Comparison of ENCODE assay signal across 12 mouse cellular contexts in genomic region chr17:63683345-63683744, GRCm38 (mm10).
DNase-seq lines count a peak whose midpoint lies in the region; ATAC-seq and TF ChIP-seq lines count a peak whose summit lies in the region.
"Had no signal": no experiment of that assay in that cellular context is flagged by ENCODE, and none has a peak within 500 bp of the region (broad histone marks: within the 10 kb centered on the region; RNA-seq: fewer than 3 reads in every experiment).

No protein-coding gene starts in this region.

- no peaks in the 10 kb centered on the region for H3K4me1 ChIP-seq in forebrain, embryonic 14.5 days (ENCODE audit: control insufficient read depth, insufficient read depth, low read length)
- H3K4me1 ChIP-seq in forebrain, embryonic 13.5 days, result no peaks in the 10 kb centered on the region
- H3K4me1 ChIP-seq in lung, embryonic 14.5 days (ENCODE audit: insufficient read depth), result no peaks in the 10 kb centered on the region
- H3K4me1 ChIP-seq: forebrain, embryonic 12.5 days; heart, embryonic 15.5 days; midbrain, embryonic 10.5 days had no signal

- peak; percentile 12 for DNase-seq in forebrain, embryonic 14.5 days (ENCODE audit: low spot score)
- DNase-seq in lung, embryonic 14.5 days, result peak; percentile 26
- DNase-seq in lung, postnatal 36 days, result no peak
- no peak for DNase-seq in brain, embryonic 14.5 days (ENCODE audit: low read depth)
- peak; percentile 12 for DNase-seq in retina, postnatal 1 day
- DNase-seq in gastrocnemius, postnatal 4 days (ENCODE audit: low spot score in 2 of 2), result no peak
- DNase-seq: gastrocnemius, postnatal 25 days had no signal

- no peaks in the 10 kb centered on the region for H3K36me3 ChIP-seq in forebrain, embryonic 14.5 days (ENCODE audit: control insufficient read depth, insufficient read depth, low read length)
- H3K36me3 ChIP-seq in forebrain, embryonic 13.5 days (ENCODE audit: poor library complexity, severe bottlenecking), result no peaks in the 10 kb centered on the region
- no peaks in the 10 kb centered on the region for H3K36me3 ChIP-seq in lung, embryonic 14.5 days (ENCODE audit: insufficient read depth)
- H3K36me3 ChIP-seq: forebrain, embryonic 12.5 days; heart, embryonic 15.5 days; midbrain, embryonic 10.5 days had no signal

- 87% methylated on average over 9 of the region's 9 CpGs for WGBS in forebrain, embryonic 14.5 days
- 79% methylated on average over 9 of the region's 9 CpGs for WGBS in forebrain, embryonic 13.5 days
- WGBS in lung, embryonic 14.5 days, result 67% methylated on average over 9 of the region's 9 CpGs

- H3K4me3 ChIP-seq in forebrain, embryonic 14.5 days (ENCODE audit: low read depth, low read length), result no peak overlapping the region
- no peak overlapping the region for H3K4me3 ChIP-seq in forebrain, embryonic 13.5 days
- no peak overlapping the region for H3K4me3 ChIP-seq in lung, embryonic 14.5 days (ENCODE audit: low read depth, low read length)
- H3K4me3 ChIP-seq: forebrain, embryonic 12.5 days; heart, embryonic 15.5 days; midbrain, embryonic 10.5 days had no signal

- no peak for TF ChIP-seq POLR2A in brain, embryonic 14.5 days (IDR thresholded peaks at IDR 0.05; ENCODE audit: borderline replicate concordance, extremely low read depth, insufficient read depth, insufficient read length, poor library complexity, severe bottlenecking)

- TF ChIP-seq CTCF in lung, embryonic 14.5 days (IDR thresholded peaks at IDR 0.05; ENCODE audit: low read depth), result peak; percentile 27; the same call in 1 of the 2 replicates
- TF ChIP-seq CTCF in brain, embryonic 14.5 days (IDR thresholded peaks at IDR 0.05; ENCODE audit: borderline replicate concordance, extremely low read depth, insufficient read depth, insufficient read length), result peak; percentile 27; the same call in 1 of the 2 replicates

- H3K27me3 ChIP-seq in forebrain, embryonic 14.5 days (replicated peaks; ENCODE audit: control insufficient read depth, insufficient read depth, low read length), result no peaks in the 10 kb centered on the region
- no peaks in the 10 kb centered on the region for H3K27me3 ChIP-seq in forebrain, embryonic 13.5 days
- H3K27me3 ChIP-seq in lung, embryonic 14.5 days (ENCODE audit: insufficient read depth, low read length), result no peaks in the 10 kb centered on the region
- H3K27me3 ChIP-seq: forebrain, embryonic 12.5 days; heart, embryonic 15.5 days had no signal

- no peak for ATAC-seq in forebrain, embryonic 14.5 days
- ATAC-seq in forebrain, embryonic 13.5 days, result no peak
- ATAC-seq in lung, embryonic 14.5 days (ENCODE audit: insufficient read depth), result no peak

- no peak overlapping the region for H3K4me2 ChIP-seq in forebrain, embryonic 14.5 days (ENCODE audit: low read length)
- no peak overlapping the region for H3K4me2 ChIP-seq in forebrain, embryonic 13.5 days
- H3K4me2 ChIP-seq in lung, embryonic 14.5 days, result no peak overlapping the region
- H3K4me2 ChIP-seq: forebrain, embryonic 12.5 days; heart, embryonic 15.5 days; hindbrain, embryonic 14.5 days had no signal

- no peak overlapping the region for H3K9ac ChIP-seq in forebrain, embryonic 14.5 days (ENCODE audit: low read length)
- no peak overlapping the region for H3K9ac ChIP-seq in forebrain, embryonic 13.5 days
- no peak overlapping the region for H3K9ac ChIP-seq in lung, embryonic 14.5 days
- H3K9ac ChIP-seq: forebrain, embryonic 12.5 days; heart, embryonic 15.5 days; hindbrain, embryonic 14.5 days had no signal

- H3K9me3 ChIP-seq in forebrain, embryonic 14.5 days (replicated peaks; ENCODE audit: control insufficient read depth, low read length), result no peaks in the 10 kb centered on the region
- H3K9me3 ChIP-seq in forebrain, embryonic 13.5 days (replicated peaks), result no peaks in the 10 kb centered on the region
- H3K9me3 ChIP-seq in lung, embryonic 14.5 days (ENCODE audit: low read depth, low read length), result no peaks in the 10 kb centered on the region
- H3K9me3 ChIP-seq: forebrain, embryonic 12.5 days; heart, embryonic 15.5 days; midbrain, embryonic 10.5 days had no signal

- no peak overlapping the region for H3K27ac ChIP-seq in forebrain, embryonic 14.5 days (ENCODE audit: low read depth, low read length)
- no peak overlapping the region for H3K27ac ChIP-seq in forebrain, embryonic 13.5 days
- H3K27ac ChIP-seq in lung, embryonic 14.5 days (ENCODE audit: low read depth), result no peak overlapping the region
- H3K27ac ChIP-seq: forebrain, embryonic 12.5 days; heart, embryonic 15.5 days; hindbrain, embryonic 14.5 days; midbrain, embryonic 10.5 days had no signal

Comparison
In these comparisons a context has a peak if more than half of its experiments do, and no peak if none do; other contexts are left out.
1. DNase-seq: peak in forebrain, embryonic 14.5 days (single experiment), lung, embryonic 14.5 days (single experiment) and retina, postnatal 1 day (single experiment); none in lung, postnatal 36 days (single experiment), brain, embryonic 14.5 days (single experiment) and gastrocnemius, postnatal 4 days (0 of 2).